Mouse (Mus musculus): Measurements from ENCODE around the gene Gm525.

Gene Gm525

DNA sequence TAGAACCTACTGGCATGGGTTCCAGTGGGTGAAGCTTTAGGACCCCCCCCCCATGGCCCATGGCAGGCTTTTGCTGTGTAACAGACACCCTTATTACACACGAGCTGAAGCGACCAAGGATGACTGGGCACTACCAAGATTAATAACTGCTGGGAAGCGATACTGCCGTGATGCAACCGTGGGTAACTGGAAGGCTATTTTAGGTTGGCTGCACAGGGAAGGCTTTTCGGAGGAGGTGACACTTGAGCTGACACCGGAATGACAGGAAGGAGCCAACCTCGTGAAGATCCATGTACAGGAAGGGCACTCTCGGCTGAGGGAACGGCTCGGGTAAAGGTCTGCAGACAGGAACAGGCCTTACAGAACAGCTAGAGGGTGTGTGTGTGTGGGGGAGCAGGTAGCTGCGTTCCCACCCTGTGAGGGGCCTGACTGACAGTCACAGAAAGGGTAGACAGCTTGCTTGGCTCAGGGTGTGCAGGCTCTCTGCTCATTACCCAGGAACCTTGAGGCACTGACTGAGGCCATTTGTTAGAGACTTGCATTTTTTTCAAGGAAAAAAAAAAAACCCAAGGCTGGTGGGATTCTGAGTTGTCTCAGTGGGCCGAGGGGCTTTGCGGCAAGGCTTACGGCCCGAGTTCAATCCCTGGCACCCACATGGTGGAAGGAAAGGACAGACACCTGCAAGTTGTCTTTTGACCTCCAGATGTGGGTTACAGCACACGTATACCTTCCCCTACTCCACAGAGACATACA, 24.6 kb downstream of the Gm525 start:
- DNase-seq (ENCODE audit: low read depth), result no peak

DNA sequence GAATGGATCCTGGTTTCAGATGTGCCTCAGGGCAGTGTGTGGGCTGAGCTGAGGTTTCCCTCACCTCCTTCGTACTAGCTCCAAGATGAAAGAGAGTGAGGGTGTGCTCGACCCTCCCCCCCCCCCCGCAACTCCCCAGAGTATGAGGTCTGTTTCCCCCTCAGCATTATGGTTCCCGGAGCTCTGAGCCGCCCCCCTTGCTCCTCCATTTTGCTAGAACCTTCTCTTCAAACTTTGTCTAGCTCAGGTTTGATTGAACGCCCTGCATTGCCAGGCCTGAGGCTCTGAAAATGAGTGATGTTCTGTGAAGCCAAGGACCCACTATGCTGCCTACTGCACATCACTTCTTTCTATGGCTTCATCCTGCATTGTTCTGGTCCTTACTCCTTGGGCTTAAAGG, 25.3 kb downstream of the Gm525 start:
- no peak for DNase-seq (ENCODE audit: low read depth)

DNA sequence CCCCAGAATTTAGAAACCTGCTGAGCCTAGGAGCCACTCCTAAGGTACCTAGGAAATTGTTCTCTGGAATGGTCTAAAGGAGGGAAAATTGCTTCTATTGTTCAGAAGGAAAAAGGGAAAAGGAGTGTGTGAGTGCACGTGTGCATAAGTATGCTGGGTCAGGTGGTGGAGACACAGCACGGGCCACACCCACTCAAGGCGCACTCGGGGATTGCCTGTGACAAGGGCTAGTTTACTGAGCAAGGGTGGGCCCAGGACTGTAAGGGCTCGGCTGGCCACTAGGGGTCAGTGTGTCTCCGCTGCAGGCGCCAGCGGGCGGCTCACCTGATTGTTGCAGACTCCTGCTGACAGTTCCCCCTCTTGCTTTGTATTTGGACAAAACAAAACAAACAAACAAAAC, 26.8 kb downstream of the Gm525 start:
- DNase-seq (ENCODE audit: low read depth), result peak; percentile 92

DNA sequence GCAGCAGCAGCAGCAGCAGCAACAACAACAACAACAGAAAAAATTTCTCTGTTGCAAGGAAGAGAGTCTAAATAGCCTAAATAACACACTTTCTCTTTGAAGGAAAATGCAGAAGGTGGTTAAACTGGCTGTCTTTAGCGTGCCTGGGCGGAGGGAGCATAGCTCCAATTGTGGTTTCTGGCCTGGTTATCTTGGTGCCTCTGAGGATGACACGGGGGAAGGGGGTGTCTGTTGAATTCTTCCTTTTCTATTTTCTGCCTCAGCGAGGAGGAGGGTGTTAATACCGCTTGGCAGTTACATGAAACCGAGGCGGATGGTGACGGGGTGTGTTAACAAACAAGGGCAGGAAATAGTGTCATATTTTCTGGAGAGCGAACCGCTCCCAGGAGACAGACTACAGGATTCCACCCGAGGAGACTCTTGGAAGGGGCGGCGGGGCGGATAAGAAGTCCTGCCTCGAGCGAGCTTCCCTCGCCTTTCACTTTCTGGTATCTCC, 27.2 kb downstream of the Gm525 start:
- no peak for DNase-seq (ENCODE audit: low read depth)

DNA sequence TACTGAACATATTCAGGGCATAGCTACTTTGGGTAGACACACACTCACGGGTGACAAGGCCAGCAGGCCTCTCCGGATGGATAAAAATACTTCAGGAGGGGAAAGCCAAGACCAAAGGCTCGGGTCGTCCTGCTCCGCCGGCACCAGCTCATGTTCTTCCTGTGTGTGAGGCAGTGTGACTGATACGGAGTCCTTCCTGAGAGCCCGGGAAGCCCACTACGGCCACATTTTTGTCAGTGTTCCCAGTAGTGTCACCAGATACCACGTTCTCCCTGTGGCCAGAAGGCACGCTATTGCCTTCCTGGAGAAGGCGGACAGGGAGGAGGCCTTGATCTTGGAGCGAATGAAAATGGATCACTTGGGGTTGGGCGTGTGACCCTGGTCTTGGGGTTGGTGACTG, 29.5 kb downstream of the Gm525 start:
- no peak for DNase-seq (ENCODE audit: low read depth)

DNA sequence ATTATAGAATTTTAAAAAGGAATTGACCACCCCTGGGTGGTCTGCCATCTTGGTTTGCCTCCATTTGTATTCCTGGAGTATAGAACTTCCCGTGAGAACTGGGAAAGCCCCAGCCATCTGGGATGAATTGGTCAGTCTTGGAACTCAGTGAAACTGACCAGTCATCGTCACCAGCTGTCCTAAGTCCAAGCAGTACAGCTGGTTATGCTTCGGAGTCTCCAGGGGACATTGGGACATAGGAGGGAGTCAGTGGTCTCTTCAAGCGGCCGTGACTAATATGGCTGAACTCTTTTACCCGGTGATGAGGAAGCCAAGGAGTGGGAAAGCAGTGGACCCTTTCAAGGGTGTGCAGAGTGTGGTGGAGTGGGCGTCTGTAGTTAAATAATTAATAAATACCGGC, 31.6 kb downstream of the Gm525 start:
- no peak for DNase-seq (ENCODE audit: low read depth)

DNA sequence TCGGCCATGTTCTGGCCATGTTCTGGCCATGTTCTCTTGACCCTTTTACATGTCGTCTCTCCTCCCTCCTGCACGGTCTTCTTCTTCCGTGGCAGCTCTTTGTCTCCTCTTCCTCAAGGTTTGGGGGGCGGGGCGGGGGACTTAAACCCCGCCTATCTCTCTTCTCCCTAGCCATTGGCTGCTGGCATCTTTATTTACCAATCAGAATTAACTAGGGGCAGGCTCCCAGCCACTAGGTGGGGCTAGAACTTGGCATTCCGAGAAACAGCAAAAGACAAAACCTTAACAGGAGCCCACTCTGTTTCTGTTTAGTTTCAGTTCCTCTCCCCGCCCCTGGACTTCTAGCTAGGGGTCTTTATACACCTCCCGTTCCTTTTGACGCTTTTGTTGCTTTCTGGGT, 32.2 kb downstream of the Gm525 start:
- DNase-seq (ENCODE audit: low read depth), result no peak

DNA sequence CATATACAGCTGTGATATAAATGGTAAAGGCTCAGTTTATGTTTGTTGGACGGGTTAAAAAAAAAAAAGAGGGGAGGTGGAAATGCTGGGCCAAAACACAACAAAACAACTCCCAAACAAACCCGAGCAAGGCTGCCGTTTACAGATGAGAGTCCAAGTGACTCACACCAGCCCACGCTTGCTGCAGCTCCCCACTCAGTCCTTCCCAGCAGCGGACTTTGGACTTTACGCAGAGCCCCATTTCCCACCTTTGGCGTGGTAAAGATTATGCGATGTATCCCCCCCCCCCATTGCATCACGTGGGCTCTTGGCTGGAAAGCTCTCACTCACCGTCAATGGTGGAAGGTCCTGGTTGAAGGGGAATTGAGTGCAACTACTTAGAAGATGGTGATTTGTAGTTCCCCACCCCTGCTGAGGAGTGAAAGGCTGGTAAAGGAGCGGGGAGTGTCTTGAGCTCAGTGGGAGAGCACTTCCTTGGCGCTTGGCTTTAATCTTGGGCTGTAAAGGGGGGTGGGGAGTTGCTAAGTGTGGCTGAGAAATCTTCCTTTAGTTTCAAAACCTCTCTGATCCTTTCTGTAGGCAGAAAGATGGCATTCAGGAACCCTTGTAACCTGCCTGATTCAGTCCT, 33.7 kb downstream of the Gm525 start:
- DNase-seq (ENCODE audit: low read depth), result no peak

DNA sequence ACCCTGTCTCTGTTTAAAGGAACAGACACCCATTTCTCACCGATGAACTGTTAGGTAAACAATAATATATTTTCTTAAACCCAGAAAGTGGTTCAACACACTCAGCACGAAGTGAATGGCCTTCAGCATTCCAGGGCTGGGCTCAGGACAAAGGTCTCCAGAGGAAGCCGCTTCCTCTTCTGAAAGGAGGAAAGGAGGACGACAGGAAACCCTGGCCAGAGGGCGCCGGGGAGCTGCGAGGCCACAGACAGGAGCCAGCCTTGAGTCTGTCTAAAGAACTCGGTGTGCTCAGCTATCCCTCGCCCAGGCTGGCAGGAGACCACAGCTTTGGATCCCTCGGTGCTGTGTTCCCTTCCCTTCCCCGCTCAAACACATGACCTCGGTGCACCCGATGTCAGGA, 50.8 kb downstream of the Gm525 start:
- no peak for DNase-seq (ENCODE audit: low read depth)

DNA sequence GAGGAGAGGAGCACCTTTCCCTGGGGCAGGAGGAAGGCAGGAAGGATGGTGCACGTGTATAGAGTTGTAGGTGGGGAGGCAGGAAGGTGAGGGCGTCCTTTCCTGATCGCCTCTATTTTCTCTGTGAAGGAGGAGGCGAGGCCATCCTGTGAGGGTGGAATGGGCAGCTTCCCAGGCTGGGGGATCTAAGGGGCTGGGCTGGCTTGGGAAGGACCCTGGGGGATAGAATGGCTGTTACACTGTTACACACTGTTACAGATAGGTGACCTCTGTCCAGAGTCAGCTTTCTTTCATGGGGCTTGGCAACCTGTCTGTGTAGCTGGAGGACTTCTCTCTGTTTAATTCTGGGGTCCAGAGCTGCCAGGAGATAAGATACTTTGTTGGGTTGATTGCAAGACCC, 57.2 kb downstream of the Gm525 start:
- DNase-seq (ENCODE audit: low read depth), result no peak

DNA sequence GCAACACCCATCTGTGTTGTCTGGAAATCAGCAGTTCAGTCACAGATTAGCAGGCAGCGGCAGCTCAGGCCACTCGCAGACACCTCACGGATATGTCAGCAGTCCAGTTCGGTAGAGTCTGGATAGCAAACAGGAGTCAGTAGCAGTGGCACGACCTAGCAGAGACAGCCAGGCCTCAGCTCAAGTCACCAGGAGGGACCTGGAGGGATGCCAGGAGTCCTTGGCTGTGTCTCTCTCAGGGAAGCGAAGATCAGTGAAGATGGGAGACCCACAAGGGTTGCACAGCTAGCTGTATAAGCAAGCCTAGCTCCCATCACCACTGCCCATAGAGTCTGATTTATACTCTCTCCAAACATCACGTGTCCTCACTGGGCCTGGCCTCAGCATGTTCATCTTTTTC, 58.8 kb downstream of the Gm525 start:
- no peak for DNase-seq (ENCODE audit: low read depth)

DNA sequence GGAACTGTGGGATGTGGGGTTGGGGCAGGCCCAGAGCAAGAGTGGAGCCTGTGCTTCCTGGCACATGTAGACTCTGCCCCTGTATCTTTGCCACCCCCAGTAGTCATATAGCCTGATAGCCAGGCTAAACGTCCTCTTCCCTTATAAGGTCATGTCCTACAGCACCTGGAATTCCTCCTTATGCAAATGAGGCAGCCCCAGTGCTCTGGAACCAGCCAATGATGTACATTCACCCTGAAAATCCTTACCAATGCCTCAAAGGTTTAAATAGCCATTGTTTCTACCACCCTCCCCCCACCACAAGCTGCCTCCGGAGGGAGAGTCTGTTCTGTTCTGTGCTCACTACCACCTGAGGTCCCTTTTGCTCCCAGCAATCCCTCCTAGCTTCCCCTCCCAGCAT, 60.6 kb downstream of the Gm525 start:
- no peak for DNase-seq (ENCODE audit: low read depth)

DNA sequence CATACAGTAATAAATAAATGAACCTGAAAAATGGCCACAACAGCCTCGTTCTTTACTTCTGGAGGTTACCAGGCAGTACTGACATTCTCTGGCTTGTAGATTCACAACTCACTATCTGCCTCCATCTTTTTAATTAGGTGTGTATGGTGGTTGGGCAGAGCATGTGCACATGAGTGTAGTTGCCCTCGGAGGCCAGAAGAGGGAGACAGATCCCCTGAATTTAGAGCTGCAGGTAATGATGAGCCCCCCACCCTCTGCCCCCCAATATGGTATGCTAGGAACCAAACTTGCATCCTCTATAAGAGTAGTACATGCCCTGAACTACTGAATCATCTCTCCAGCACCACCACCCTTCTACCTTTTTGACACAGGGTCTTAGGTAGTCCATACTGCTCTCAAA, 64.3 kb downstream of the Gm525 start:
- DNase-seq (ENCODE audit: low read depth), result no peak

Data from naive thymus-derived CD4-positive, alpha-beta T cell, adult 2 months (primary cell).